Comparison of ENCODE assay signal across 12 mouse cellular contexts in genomic region chr1:173441210-173441609, GRCm38 (mm10). TPM values are rescaled to one million over a fixed set of nuclear protein-coding genes. Genes with fewer than 3 reads are reported as not detected.
A peak's percentile ranks its signal among the peaks of the same experiment; 100 is the strongest.
DNase-seq lines count a peak whose midpoint lies in the region; TF ChIP-seq lines count a peak whose summit lies in the region.
"Had no signal": no experiment of that assay in that cellular context is flagged by ENCODE, and none has a peak within 500 bp of the region (broad histone marks: within the 10 kb centered on the region; RNA-seq: fewer than 3 reads in every experiment).

No protein-coding gene starts in this region.

- no peaks in the 10 kb centered on the region for H3K27me3 ChIP-seq in small intestine, adult 2 months (ENCODE audit: control insufficient read depth, insufficient read depth, low read length)
- H3K27me3 ChIP-seq in heart, embryonic 10.5 days (ENCODE audit: insufficient read depth, poor library complexity, severe bottlenecking) = no peaks in the 10 kb centered on the region
- H3K27me3 ChIP-seq: neural tube, embryonic 12.5 days had no signal

- no peaks in the 10 kb centered on the region; the same call in 1 of the 2 replicates for H3K36me3 ChIP-seq in small intestine, adult 2 months (ENCODE audit: control insufficient read depth, insufficient read depth, low read length)
- no peaks in the 10 kb centered on the region for H3K36me3 ChIP-seq in heart, embryonic 10.5 days
- H3K36me3 ChIP-seq: neural tube, embryonic 12.5 days had no signal

- no peak for TF ChIP-seq CTCF in small intestine, adult 2 months (IDR thresholded peaks at IDR 0.05; ENCODE audit: extremely low read depth, insufficient read length, insufficient replicate concordance, low read depth, low read length)

- H3K27ac ChIP-seq in small intestine, adult 2 months (ENCODE audit: insufficient read depth, low read depth, low read length) = peak overlapping the region; percentile 78
- H3K27ac ChIP-seq in heart, embryonic 10.5 days = no peak overlapping the region
- H3K27ac ChIP-seq: midbrain, embryonic 10.5 days; neural tube, embryonic 12.5 days; stomach, postnatal 0 days had no signal

- H3K9me3 ChIP-seq in heart, embryonic 10.5 days = no peaks in the 10 kb centered on the region
- H3K9me3 ChIP-seq: midbrain, embryonic 10.5 days; neural tube, embryonic 12.5 days had no signal

- no peaks in the 10 kb centered on the region; the same call in 1 of the 2 replicates for H3K4me1 ChIP-seq in small intestine, adult 2 months (ENCODE audit: control insufficient read depth, insufficient read depth, insufficient read length, low read length)
- H3K4me1 ChIP-seq in heart, embryonic 10.5 days = no peaks in the 10 kb centered on the region
- H3K4me1 ChIP-seq: midbrain, embryonic 10.5 days; neural tube, embryonic 12.5 days had no signal

- no peak for TF ChIP-seq POLR2A in small intestine, adult 2 months (IDR thresholded peaks at IDR 0.05; ENCODE audit: low read depth, low read length)

- DNase-seq in 416B (ENCODE audit: low read depth) = peak; percentile 42
- peak; percentile 30 to 43 for DNase-seq in CD8-positive naive resting alpha-beta T cell, adult 2 months (ENCODE audit: low read depth in 2 of 2, low spot score in 2 of 2)
- peak; percentile 85 for DNase-seq in induced T-regulatory cell, adult 2 months (ENCODE audit: low read depth)
- DNase-seq in right cerebral cortex, adult 2 months (ENCODE audit: low spot score in 2 of 2) = no peak
- DNase-seq in right cerebral cortex, postnatal 4 days = no peak
- DNase-seq in heart, embryonic 10.5 days (ENCODE audit: low spot score) = no peak
- DNase-seq: retina, postnatal 1 day had no signal

- H3K4me3 ChIP-seq in small intestine, adult 2 months (ENCODE audit: low read depth, low read length) = 0 out of 2 replicates have a peak overlapping the region, but pooled peaks have one; percentile 10
- H3K4me3 ChIP-seq in heart, embryonic 10.5 days = no peak overlapping the region
- H3K4me3 ChIP-seq: midbrain, embryonic 10.5 days; neural tube, embryonic 12.5 days had no signal

- 55% methylated on average over 4 of the region's 4 CpGs for WGBS in small intestine, adult 2 months
- WGBS in heart, embryonic 10.5 days = 68% methylated on average over 4 of the region's 4 CpGs

RNA-seq across cellular contexts. Expression of gene Ifi206, which starts 49.6 kb away (rescaled TPM):
- 0.52 and 1.2 TPM in 2 replicates for polyA plus RNA-seq in small intestine, adult 2 months (2012; rRNA removed)
- polyA plus RNA-seq in heart, embryonic 10.5 days (2016; fragmentation: Nextera tagmentation; extraction: Ambion mirVana) = not detected in 2 replicates
- polyA plus RNA-seq: hindbrain, embryonic 11.5 days; midbrain, embryonic 10.5 days; neural tube, embryonic 12.5 days had no signal

Comparison
In these comparisons a context has a peak if more than half of its experiments do, and no peak if none do; other contexts are left out.
1. DNase-seq: peak in 416B (single experiment), CD8-positive naive resting alpha-beta T cell, adult 2 months (2 of 2) and induced T-regulatory cell, adult 2 months (single experiment); none in right cerebral cortex, adult 2 months (0 of 2), right cerebral cortex, postnatal 4 days (single experiment) and heart, embryonic 10.5 days (single experiment).